Mouse (Mus musculus) heart, adult 9 months (tissue): ENCODE data around the gene C1qtnf1.
A peak's percentile ranks its signal among the peaks of the same experiment; 100 is the strongest.

Experiments used
- DNase-seq, 2 experiments: peaks; one replicate each; pipeline ENCODE4 v3.0.0; 2022; ENCODE audit warnings: low spot score in 2 of 2

The C1qtnf1 gene

GRCm38 (mm10) chr11:118434093-118434492 is 6.1 kb downstream of the C1qtnf1 start:
- no peak for DNase-seq

- DNase-seq: no peak
Observed at GRCm38 (mm10) chr11:118436471-118436935, 8.5 kb downstream of the C1qtnf1 start.

- no peak for DNase-seq
Observed at GRCm38 (mm10) chr11:118438665-118439414, 10.8 kb downstream of the C1qtnf1 start.

GRCm38 (mm10) chr11:118442691-118443090 is 14.7 kb downstream of the C1qtnf1 start:
- no peak for DNase-seq

- DNase-seq: peak in 1 of 2 experiments; percentile 64
Observed at GRCm38 (mm10) chr11:118443201-118443970, 15.4 kb downstream of the C1qtnf1 start.

GRCm38 (mm10) chr11:118445843-118446242 is 17.8 kb downstream of the C1qtnf1 start:
- DNase-seq: peak in 1 of 2 experiments; percentile 62

GRCm38 (mm10) chr11:118447346-118447745 is 19.3 kb downstream of the C1qtnf1 start:
- DNase-seq: no peak

- DNase-seq: peak; percentile 82 to 84
Observed at GRCm38 (mm10) chr11:118448385-118448784, 20.4 kb downstream of the C1qtnf1 start.

GRCm38 (mm10) chr11:118451211-118451610 is 23.2 kb downstream of the C1qtnf1 start:
- DNase-seq: no peak

- no peak for DNase-seq
Observed at GRCm38 (mm10) chr11:118452955-118453354, 25.0 kb downstream of the C1qtnf1 start.

GRCm38 (mm10) chr11:118453886-118454671 is 26.1 kb downstream of the C1qtnf1 start:
- DNase-seq: peak; percentile 56 to 71

GRCm38 (mm10) chr11:118455788-118456187 is 27.8 kb downstream of the C1qtnf1 start:
- no peak for DNase-seq

GRCm38 (mm10) chr11:118456937-118457336 is 28.9 kb downstream of the C1qtnf1 start:
- peak; percentile 52 to 84 for DNase-seq

GRCm38 (mm10) chr11:118459051-118459450 is 31.0 kb downstream of the C1qtnf1 start:
- peak; percentile 74 to 86 for DNase-seq

- DNase-seq: no peak
Observed at GRCm38 (mm10) chr11:118459536-118459935, 31.5 kb downstream of the C1qtnf1 start.

GRCm38 (mm10) chr11:118460280-118460679 is 32.3 kb downstream of the C1qtnf1 start:
- DNase-seq: no peak

- no peak for DNase-seq
Observed at GRCm38 (mm10) chr11:118467441-118468035, 39.5 kb downstream of the C1qtnf1 start.

GRCm38 (mm10) chr11:118469509-118470160 is 41.6 kb downstream of the C1qtnf1 start:
- DNase-seq: no peak

- no peak for DNase-seq
Observed at GRCm38 (mm10) chr11:118470234-118470966, 42.4 kb downstream of the C1qtnf1 start.

- no peak for DNase-seq
Observed at GRCm38 (mm10) chr11:118471676-118472075, 43.7 kb downstream of the C1qtnf1 start.
